In genomic region chr5:76529704-76530066, GRCm38 (mm10) we compare ENCODE assay signal across 8 mouse cellular contexts. TPM values are rescaled to one million over a fixed set of nuclear protein-coding genes. Genes with fewer than 3 reads are reported as not detected.
A peak's percentile ranks its signal among the peaks of the same experiment; 100 is the strongest.
DNase-seq lines count a peak whose midpoint lies in the region; ATAC-seq and TF ChIP-seq lines count a peak whose summit lies in the region.

No protein-coding gene starts in this region.

- H3K36me3 ChIP-seq in heart, embryonic 11.5 days (ENCODE audit: control insufficient read depth, insufficient read depth, low read length) = no peaks in the 10 kb centered on the region
- peaks cover 22% of the 10 kb centered on the region for H3K36me3 ChIP-seq in E14TG2a.4 (ENCODE audit: insufficient read depth, low read length)
- H3K36me3 ChIP-seq in forebrain, embryonic 12.5 days (replicated peaks) = peaks cover 6% of the 10 kb centered on the region; the same call in 1 of the 2 replicates
- no peaks in the 10 kb centered on the region for H3K36me3 ChIP-seq in liver, embryonic 14.5 days (replicated peaks; ENCODE audit: control insufficient read depth, insufficient read depth, low read depth)

- peaks cover 7% of the 10 kb centered on the region; the same call in 1 of the 2 replicates for H3K4me1 ChIP-seq in heart, embryonic 11.5 days (ENCODE audit: control insufficient read depth, insufficient read depth, low read length)
- H3K4me1 ChIP-seq in E14TG2a.4 (replicated peaks; ENCODE audit: low read depth, low read length) = peaks cover 17% of the 10 kb centered on the region
- peaks cover 15% of the 10 kb centered on the region for H3K4me1 ChIP-seq in forebrain, embryonic 12.5 days
- H3K4me1 ChIP-seq in liver, embryonic 14.5 days (replicated peaks; ENCODE audit: control insufficient read depth in 2 of 2, insufficient read depth in 2 of 2, low read length in 1 of 2) = peaks cover 7 to 9% of the 10 kb centered on the region in 2 experiments; a peak in 3 of 4 replicates

- no peak for TF ChIP-seq CTCF in E14TG2a.4 (conservative IDR thresholded peaks at IDR 0.05; ENCODE audit: low read length)
- TF ChIP-seq CTCF in liver, embryonic 14.5 days (IDR thresholded peaks at IDR 0.05; ENCODE audit: low read depth) = no peak

- no peak for ATAC-seq in heart, embryonic 11.5 days (replicated peaks; ENCODE audit: insufficient number of reproducible peaks, low FRiP score, low TSS enrichment)
- ATAC-seq in forebrain, embryonic 12.5 days (ENCODE audit: low FRiP score) = peak; percentile 9; the same call in 1 of the 2 replicates
- ATAC-seq in liver, embryonic 14.5 days (ENCODE audit: insufficient read depth) = no peak

- peak overlapping the region; percentile 81 for H3K27ac ChIP-seq in heart, embryonic 11.5 days (ENCODE audit: low read depth, low read length)
- H3K27ac ChIP-seq in forebrain, embryonic 12.5 days = peak overlapping the region; percentile 67; the same call in 1 of the 2 replicates
- peak overlapping the region; percentile 67 for H3K27ac ChIP-seq in liver, embryonic 14.5 days

- peak overlapping the region; percentile 91 for H3K4me2 ChIP-seq in heart, embryonic 11.5 days
- peak overlapping the region; percentile 93 for H3K4me2 ChIP-seq in forebrain, embryonic 12.5 days
- H3K4me2 ChIP-seq in liver, embryonic 14.5 days (ENCODE audit: low read depth) = peak overlapping the region; percentile 82

- peak overlapping the region; percentile 97 for H3K4me3 ChIP-seq in heart, embryonic 11.5 days (ENCODE audit: low read depth, low read length)
- peak overlapping the region; percentile 90 for H3K4me3 ChIP-seq in E14TG2a.4 (replicated peaks; ENCODE audit: low read length)
- peak overlapping the region; percentile 86 for H3K4me3 ChIP-seq in forebrain, embryonic 12.5 days (replicated peaks)
- peak overlapping the region; percentile 83 to 99 for H3K4me3 ChIP-seq in liver, embryonic 14.5 days (ENCODE audit: insufficient read depth in 1 of 2, low read depth in 2 of 2, low read length in 2 of 2)

- H3K9ac ChIP-seq in heart, embryonic 11.5 days (ENCODE audit: low read depth, low read length) = peak overlapping the region; percentile 73
- peak overlapping the region; percentile 78 for H3K9ac ChIP-seq in forebrain, embryonic 12.5 days
- peak overlapping the region; percentile 82 for H3K9ac ChIP-seq in liver, embryonic 14.5 days (replicated peaks)

- WGBS in heart, embryonic 11.5 days (ENCODE audit: insufficient replicate concordance) = 7% methylated on average over 9 of the region's 9 CpGs
- 11% methylated on average over 9 of the region's 9 CpGs for WGBS in forebrain, embryonic 12.5 days
- 2% methylated on average over 9 of the region's 9 CpGs for WGBS in liver, embryonic 14.5 days (ENCODE audit: insufficient replicate concordance)

- no peaks in the 10 kb centered on the region for H3K9me3 ChIP-seq in heart, embryonic 11.5 days (replicated peaks; ENCODE audit: control insufficient read depth, low read length)
- H3K9me3 ChIP-seq in E14TG2a.4 (ENCODE audit: low read length) = no peaks in the 10 kb centered on the region
- H3K9me3 ChIP-seq in forebrain, embryonic 12.5 days = no peaks in the 10 kb centered on the region
- H3K9me3 ChIP-seq in liver, embryonic 14.5 days (ENCODE audit: control insufficient read depth, low read length) = no peaks in the 10 kb centered on the region

- TF ChIP-seq EP300 in liver, embryonic 14.5 days (IDR thresholded peaks at IDR 0.05; ENCODE audit: low read depth) = no peak

- H3K27me3 ChIP-seq in heart, embryonic 11.5 days (ENCODE audit: control insufficient read depth, insufficient read depth, low read length) = no peaks in the 10 kb centered on the region
- H3K27me3 ChIP-seq in E14TG2a.4 (ENCODE audit: insufficient read depth, low read length) = no peaks in the 10 kb centered on the region
- H3K27me3 ChIP-seq in forebrain, embryonic 12.5 days = no peaks in the 10 kb centered on the region
- no peaks in the 10 kb centered on the region for H3K27me3 ChIP-seq in liver, embryonic 14.5 days (ENCODE audit: control insufficient read depth, insufficient read depth, low read length)

- no peak for DNase-seq in heart, adult 8-10 months (ENCODE audit: low spot score)
- peak in 1 of 3 experiments; percentile 7 for DNase-seq in liver, embryonic 14.5 days (ENCODE audit: low read depth in 3 of 3, low spot score in 3 of 3)
- DNase-seq in urinary bladder, postnatal 10 days (ENCODE audit: low spot score) = no peak
- DNase-seq in urinary bladder, adult 18-20 months (ENCODE audit: low spot score in 2 of 2) = no peak
- no peak for DNase-seq in layer of hippocampus, postnatal 10 days (ENCODE audit: low spot score in 2 of 2)

RNA-seq across cellular contexts. Expression of gene Exoc1, which starts 0.6 kb away (rescaled TPM):
- 29.1 and 30.6 TPM in 2 replicates for polyA plus RNA-seq in heart, embryonic 11.5 days (2014; fragmentation: Nextera tagmentation; extraction: Ambion mirVana)
- 10 to 100 TPM; 10.4 to 13.5 (median 10.8) TPM for total RNA-seq in heart, adult 8-10 months (2022)
- polyA plus RNA-seq in forebrain, embryonic 12.5 days (2016; fragmentation: Nextera tagmentation; extraction: Ambion mirVana) = 55.2 and 61.0 TPM in 2 replicates
- 8.7 and 15.7 TPM in 2 replicates for polyA plus RNA-seq in liver, embryonic 14.5 days (2012; rRNA removed)
- 8.1 and 10.0 TPM in 2 replicates for polyA plus RNA-seq in liver, embryonic 14.5 days (2014; fragmentation: Nextera tagmentation; extraction: Ambion mirVana)
- total RNA-seq in layer of hippocampus, postnatal 10 days (2021) = 10 to 100 TPM; 63.5 to 70.3 TPM

RNA-seq across cellular contexts. Expression of gene Gm7271, which starts 45.8 kb away (rescaled TPM):
- not detected in 2 replicates for polyA plus RNA-seq in heart, embryonic 11.5 days (2014; fragmentation: Nextera tagmentation; extraction: Ambion mirVana)
- not detected for total RNA-seq in heart, adult 8-10 months (2022)
- not detected in 2 replicates for polyA plus RNA-seq in forebrain, embryonic 12.5 days (2016; fragmentation: Nextera tagmentation; extraction: Ambion mirVana)
- polyA plus RNA-seq in liver, embryonic 14.5 days (2012; rRNA removed) = not detected in 2 replicates
- not detected in 2 replicates for polyA plus RNA-seq in liver, embryonic 14.5 days (2014; fragmentation: Nextera tagmentation; extraction: Ambion mirVana)
- total RNA-seq in layer of hippocampus, postnatal 10 days (2021) = not detected

RNA-seq across cellular contexts. Expression of gene Cep135, which starts 58.8 kb away (rescaled TPM):
- polyA plus RNA-seq in heart, embryonic 11.5 days (2014; fragmentation: Nextera tagmentation; extraction: Ambion mirVana) = 9.0 and 9.6 TPM in 2 replicates
- 1 to 10 TPM; 2.7 to 3.2 (median 2.9) TPM for total RNA-seq in heart, adult 8-10 months (2022)
- polyA plus RNA-seq in forebrain, embryonic 12.5 days (2016; fragmentation: Nextera tagmentation; extraction: Ambion mirVana) = 10.9 and 11.3 TPM in 2 replicates
- polyA plus RNA-seq in liver, embryonic 14.5 days (2012; rRNA removed) = 1.9 and 4.3 TPM in 2 replicates
- polyA plus RNA-seq in liver, embryonic 14.5 days (2014; fragmentation: Nextera tagmentation; extraction: Ambion mirVana) = 4.9 TPM in 2 replicates
- total RNA-seq in layer of hippocampus, postnatal 10 days (2021) = 1 to 10 TPM; 7.2 to 8.5 TPM
